Mouse (Mus musculus) regulatory T cell (primary cell): ENCODE measurements around the gene Map4k2.

Source experiments
- in situ Hi-C: fragments of 300-600 bp; cut with MboI, MseI; formaldehyde crosslinking; loops from one replicate; pipeline ENCODE4 v1.15.1; 2025; ENCODE audit warnings: high pct_unique_total_duplicates

The Map4k2 gene

DNA sequence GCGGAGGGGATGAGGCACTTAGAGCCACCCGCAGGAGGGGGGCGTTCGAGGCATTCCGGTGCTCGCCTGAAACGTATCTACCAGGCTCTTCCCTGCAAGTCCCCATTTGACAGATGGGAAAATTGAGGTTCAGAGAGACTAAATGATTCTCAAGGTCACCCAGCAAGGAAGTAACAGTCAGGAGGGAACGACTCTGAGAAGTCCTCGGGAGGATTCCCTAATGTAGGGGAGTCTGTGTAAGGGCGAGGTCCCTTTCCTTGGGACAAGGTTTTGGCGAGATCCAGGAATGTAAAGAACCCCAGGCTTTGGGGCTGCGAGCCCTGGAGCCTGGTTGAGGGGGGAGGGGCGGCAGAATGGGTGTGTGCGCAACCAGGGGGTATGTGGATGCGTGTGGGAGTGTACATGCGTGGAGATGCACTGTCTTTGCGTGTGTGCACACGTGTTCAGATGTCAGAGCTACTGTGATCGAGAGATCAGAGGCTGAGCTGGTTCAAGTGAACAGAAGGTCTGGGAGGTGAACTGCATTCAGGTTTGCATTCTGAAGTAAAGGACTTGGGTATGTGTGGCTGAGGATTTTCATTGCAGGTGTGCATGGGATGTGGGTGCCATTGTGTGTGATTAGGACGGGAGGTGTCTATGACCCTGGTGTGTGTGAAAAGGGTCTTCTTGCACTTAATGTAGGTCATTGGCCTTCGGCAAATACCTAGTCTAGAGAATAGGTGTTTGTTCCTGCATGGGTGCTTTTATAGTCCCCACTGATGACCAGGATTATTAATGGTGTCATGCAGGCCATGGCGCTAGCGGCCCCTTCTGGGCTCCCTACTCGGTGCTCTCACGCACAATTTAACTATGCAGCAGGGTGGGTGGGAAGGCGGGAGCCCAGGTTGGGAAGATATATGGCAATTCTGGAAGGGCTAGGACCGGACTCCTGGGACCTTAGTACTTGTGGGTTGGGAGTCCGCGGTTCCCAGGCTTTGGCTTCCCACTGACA is 59.5 kb downstream of the Map4k2 start:
- in situ Hi-C loops, result no loop called here

DNA sequence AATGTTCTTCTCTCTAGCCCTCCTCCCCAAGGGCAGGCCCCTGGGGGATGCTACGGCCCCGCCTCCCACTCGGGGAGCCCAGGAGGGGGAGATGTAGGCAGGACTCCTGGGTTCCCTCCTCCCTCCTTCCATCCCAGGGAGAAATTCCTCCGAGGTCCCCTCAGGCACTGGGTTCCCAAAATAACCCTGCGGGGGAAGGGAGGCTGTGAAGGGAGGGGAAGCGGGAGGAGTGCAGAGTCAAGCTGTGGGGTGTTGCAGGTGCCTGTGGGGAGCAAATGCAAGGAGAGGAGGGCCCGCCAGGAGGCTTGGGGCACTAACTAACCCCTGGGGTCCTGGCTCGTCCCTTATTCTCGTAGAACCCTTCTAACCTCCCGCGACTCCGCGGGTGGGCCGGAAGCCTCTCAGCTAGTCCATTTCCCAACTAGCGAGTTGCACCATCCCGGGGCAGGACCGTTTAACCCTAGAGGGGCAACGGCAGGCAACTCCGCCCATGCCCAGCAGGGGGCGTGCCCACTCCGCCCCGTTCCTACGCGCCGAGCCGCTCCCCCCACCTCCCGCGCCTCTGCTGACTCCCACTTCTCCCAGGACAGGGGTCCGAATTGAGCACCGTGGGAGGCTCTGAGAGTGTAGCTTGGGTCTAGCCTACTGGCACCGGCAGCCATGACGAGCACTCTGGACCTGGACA is 60.3 kb downstream of the Map4k2 start:
- in situ Hi-C loops, result no loop called here

DNA sequence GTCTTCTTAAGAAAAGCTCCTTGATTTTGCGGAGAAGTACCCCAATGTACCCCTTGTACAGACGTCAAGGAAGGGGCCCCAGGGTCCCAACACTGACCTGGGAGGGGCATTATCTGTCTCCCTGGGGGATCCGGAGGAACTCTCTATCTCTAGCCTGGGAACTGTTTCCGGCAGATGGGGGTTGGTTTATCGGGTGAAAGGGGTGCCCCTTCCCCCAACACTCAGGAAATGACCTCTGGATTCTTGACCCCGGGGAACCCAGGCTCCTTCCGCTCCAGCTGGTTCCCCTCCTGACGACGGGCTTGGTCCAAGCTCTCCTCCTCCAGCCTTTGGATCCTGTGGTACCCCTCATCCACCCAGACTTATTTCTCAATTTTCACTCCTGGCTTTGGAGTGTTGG is 61.0 kb downstream of the Map4k2 start:
- in situ Hi-C loops, result no loop called here

DNA sequence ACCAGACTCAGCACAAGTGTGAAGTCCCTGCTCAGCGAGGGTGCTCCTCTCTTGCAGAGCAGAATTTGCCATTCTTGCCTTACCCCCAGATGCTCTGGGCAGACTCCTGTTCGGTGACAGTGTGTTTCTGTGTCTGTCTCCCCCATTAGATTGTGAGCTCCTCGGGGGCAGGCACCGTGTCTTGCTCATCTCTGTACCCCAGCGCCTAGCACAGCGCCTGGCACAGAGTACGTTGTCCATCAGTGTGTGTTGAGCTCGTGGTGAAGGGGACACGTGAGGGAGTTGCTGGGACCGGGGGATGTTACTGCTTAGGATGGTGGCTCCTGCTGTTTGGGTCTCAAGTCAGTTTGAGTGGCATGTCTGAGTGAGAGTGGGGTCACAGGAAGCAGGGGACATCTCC is 62.9 kb downstream of the Map4k2 start:
- in situ Hi-C loops, result no loop called here
